Mouse (Mus musculus) embryo, embryonic 11.5 days (tissue): ENCODE data around the gene Gorasp1.

Experiments
- DNase-seq: peaks from one replicate; pipeline ENCODE4 v3.0.0-alpha.2; 2012; ENCODE audit warnings: low read depth, low spot score

Gene Gorasp1

GRCm38 (mm10) chr9:119926497-119926896 lies 10.9 kb downstream of the Gorasp1 start:
- DNase-seq: no peak

DNA sequence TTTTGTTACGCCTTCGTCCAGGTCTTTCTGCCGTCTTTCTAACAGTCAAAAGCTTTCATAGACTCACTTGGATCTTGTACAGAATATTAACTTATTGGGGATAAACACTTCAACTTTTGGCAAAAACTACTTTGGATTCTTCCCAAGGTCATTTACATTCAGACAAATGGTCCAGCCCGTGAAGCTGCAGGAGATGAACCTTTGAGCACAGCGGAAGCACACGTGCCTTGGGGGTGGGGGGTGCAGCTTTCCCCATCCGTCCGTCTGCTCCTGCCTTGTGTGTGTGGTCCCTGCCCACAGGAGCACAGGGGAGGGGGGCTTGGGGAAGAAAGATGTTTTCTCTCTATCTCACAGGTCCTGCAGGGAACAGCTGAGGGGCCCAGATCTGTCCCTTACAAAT lies 11.6 kb downstream of the Gorasp1 start:
- no peak for DNase-seq

GRCm38 (mm10) chr9:119925120-119925657 lies 12.2 kb downstream of the Gorasp1 start:
- DNase-seq: no peak

- no peak for DNase-seq
These were observed 13.9 kb downstream of the Gorasp1 start for GRCm38 (mm10) chr9:119923462-119923861.

- DNase-seq: no peak
These were observed 17.5 kb downstream of the Gorasp1 start for GRCm38 (mm10) chr9:119919858-119920257.

- no peak for DNase-seq
These were observed 24.1 kb downstream of the Gorasp1 start for GRCm38 (mm10) chr9:119913087-119913838.

- DNase-seq: no peak
These were observed 27.4 kb downstream of the Gorasp1 start for GRCm38 (mm10) chr9:119909931-119910330.

DNA sequence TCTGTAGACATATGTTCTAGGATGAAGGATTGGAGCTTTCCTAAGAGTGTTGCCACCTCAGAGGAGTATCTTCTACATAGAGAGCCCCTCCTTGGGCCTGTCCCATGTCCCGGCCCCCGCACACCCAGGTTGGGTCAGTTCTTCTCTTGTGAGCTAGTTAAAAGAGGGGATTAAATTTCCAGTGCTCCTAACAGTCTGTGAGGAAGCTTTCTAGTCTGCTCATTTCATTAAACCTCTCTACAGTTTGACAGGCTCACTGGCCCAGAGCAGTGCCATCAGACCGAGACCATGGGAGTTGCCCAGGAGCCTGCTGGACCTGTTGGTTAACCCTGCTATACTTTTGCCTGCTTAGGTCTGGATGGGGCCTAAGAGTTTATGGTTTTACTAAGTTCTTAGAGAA lies 28.7 kb downstream of the Gorasp1 start:
- no peak for DNase-seq

DNA sequence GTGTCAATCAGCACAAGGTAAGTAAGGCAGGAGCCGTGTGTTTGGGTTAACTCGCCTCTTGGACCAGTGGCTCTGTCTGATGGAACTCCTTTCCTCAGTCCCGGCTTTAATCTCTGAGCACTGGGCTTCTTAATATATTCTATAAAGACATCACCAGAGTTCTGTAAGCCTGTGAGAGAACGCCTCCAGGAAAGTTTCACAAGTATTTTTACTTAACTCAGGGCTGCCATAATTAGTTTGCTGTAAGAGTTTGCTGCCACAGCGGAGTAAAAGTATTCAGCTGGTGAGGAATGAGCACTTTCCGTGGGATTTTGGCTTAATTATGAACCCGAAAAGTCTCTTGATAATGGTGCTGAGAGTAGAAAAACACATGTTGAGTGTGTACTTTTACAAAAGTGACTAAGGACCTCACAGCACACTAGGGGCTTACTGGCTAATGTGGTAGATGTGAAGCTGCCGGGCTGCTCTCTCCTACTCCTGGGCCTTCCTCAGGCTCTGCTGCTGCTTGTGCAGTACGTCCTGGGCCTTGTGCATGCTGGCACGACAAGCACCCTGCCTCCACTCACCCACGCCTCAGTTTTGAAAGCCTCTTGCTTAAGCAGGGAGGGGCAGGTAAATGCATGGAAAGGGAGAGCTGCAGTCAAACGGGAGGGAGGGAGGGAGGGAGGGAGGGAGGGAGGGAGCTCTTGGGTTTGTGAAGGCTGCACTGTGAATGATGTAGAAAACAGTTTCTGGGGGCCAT lies 34.8 kb downstream of the Gorasp1 start:
- no peak for DNase-seq

- DNase-seq: no peak
These were observed 37.9 kb downstream of the Gorasp1 start for GRCm38 (mm10) chr9:119899446-119899845.

GRCm38 (mm10) chr9:119895040-119895721 lies 42.2 kb downstream of the Gorasp1 start:
- no peak for DNase-seq

DNA sequence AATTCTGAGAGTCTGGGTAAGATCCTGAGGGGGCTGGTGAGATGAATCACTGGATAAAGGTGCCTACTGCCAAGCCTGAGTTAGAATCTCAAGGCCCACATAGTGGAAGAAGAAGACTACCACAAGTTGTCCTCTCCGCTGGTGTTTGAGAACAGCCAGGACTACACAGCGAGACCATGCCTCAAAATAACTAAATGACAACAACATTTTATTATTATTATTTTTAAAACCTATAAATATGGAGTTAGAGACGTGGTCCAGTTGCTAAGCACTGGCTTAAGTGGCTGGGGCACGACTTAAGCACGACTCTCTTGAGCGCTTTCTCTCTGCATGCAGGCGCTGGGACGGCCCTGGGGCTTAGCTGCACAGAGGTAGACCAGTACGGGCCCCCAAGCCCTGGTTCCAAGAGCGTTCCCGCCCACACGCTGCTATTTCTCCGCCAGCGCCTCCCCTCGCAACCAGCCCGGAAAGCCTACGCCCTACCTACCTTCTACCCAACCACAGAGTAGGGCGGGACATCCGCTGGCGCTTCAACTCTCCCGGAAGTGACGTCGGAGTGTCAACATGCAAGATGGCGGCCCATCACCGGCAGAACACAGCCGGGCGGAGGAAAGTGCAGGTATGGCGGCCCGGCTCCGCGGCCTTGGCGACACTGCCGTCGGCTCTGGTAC lies 42.9 kb downstream of the Gorasp1 start, which contains the start of gene Wdr48:
Gene Wdr48 (plus strand): TSS at position 540 of the 671 bp plus-strand sequence.
- peak; percentile 99 for DNase-seq

DNA sequence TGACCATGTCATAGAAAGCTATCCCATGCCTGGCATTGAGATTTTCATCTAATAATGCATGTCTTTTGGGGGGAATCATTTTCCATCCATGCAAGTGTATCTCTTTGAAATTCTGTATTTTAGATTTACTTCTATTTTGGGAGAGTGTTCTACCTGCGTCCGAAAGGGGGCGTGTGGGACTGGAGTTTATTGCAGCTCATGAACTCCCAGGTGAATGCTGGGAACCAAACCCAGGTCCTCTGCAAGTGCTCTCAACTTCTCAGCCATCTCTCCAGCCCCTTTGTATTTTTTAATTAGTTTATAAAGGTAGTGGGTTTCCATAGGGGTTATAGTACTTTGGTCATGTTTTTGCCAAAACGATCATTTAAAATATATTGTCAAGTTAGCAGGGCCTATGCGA lies 43.5 kb downstream of the Gorasp1 start:
- no peak for DNase-seq

GRCm38 (mm10) chr9:119890692-119891091 lies 46.7 kb downstream of the Gorasp1 start:
- DNase-seq: no peak

GRCm38 (mm10) chr9:119889446-119889845 lies 47.9 kb downstream of the Gorasp1 start:
- no peak for DNase-seq

DNA sequence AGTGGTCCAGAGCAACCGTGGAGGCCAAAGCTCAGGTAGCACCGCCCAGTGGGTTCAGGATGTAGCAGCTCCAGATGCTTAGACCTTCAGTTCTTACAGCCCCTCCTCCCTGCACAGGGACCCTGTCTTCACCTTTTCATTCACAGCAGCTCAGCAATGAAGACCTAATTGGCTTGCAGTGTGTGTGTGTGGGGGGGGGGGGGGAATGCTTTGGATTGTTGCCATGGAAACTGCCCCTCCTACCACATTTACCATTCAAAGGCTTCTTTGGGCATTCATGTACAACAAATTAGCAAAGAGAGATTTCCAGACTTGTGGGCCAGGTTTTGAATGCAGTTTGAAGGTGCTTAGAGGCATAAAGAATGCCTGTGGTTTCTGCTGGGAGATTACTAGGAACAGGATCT lies 48.5 kb downstream of the Gorasp1 start:
- DNase-seq: no peak

GRCm38 (mm10) chr9:119887144-119887901 lies 50.0 kb downstream of the Gorasp1 start:
- no peak for DNase-seq
